Mouse (Mus musculus): ENCODE results near the gene Tjp3.

DNA sequence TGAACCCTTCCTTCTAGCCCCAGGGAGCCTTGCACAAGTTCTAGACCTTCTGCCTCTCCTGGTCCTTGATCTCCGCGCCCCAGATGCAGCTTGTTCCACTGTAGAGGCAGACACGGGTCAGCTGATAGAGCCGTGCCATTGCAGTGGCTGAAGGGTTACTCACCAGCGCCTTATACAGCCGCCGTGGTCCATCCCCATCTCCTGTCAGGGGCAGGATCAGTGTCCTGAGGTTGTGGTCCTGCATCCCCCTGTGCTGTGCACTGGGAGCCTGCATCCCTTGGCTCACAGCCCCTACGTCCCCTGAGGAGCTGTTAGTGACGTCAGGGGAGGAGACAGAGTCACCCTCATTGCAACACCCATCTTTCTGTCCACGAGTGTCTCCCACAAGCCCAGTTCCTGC lies 11.9 kb upstream of the Tjp3 start:
- TF ChIP-seq POLR2A (IDR thresholded peaks at IDR 0.05; ENCODE audit: control insufficient read depth, extremely low read depth, insufficient read depth, low read length, poor library complexity) (no peak), CTCF (IDR thresholded peaks at IDR 0.05; ENCODE audit: borderline replicate concordance, control insufficient read depth, extremely low read depth, insufficient read depth, low read length, poor library complexity) (0 out of 2 replicates have a peak, but pooled peaks have one; percentile 31)

Data from thymus, adult 2 months (tissue).